Mouse (Mus musculus) cerebellum, postnatal 4 days (tissue): ENCODE measurements around the gene E130116L18Rik.
A peak's percentile ranks its signal among the peaks of the same experiment; 100 is the strongest.
"Not testable (repeated sequence)": the region's sequence is repeated elsewhere in the genome, so short reads cannot be mapped to it uniquely, and the experiment has no call there.

Experiments used
- DNase-seq, 2 experiments: peaks; one replicate each; pipeline ENCODE4 v3.0.0; 2022; ENCODE audit warnings: low spot score in 2 of 2, mixed read lengths in 1 of 2

Gene E130116L18Rik

DNA sequence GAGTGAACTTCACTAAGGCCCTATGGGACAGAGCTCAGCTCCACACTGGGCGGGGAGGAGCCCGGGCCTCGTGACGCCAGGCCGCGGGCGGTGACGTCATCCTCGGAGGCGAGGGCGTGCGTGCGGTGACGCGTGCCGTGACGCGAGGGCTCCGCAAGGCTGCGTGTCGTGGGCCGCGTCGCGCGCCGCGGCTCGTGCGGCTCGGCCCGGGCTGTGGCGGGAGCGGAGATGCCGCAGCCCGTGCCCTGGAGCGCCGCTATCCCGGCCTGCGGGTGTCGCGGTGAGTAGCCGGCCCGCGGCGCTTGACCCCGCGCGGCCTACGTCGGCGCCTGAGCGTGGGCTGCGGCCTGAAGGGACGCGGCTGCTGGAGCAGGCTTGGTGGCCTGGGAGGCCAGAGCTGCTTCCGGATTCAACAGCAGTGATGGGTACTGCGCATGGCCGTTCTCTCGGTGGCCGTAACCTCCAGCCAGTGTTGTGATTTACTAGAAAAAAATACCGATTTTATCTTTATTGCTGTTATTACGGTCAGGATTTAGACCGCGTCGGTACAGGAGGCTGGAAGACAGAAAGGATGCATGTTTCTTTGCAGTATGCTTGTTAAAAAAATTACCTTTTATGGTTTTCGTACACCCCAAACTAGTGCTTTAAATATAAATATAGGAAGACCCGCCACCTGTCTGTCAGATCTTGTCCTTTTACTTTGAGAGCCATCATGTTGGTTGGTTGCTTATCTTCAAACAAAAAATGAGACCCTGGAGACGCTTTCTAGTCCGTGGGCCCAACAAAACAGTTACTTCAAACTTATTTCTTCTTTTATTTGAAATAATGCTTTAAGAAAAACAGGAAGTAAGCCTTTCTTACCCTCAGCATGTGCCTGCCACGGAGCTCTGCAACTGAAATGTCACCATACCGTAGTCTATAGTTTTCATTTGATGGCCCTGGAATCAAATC lies at the start of gene E130116L18Rik:
TSS of gene E130116L18Rik (minus strand) at position 402 of the 951 bp plus-strand sequence.
- peak; percentile 72 to 92 for DNase-seq

- no peak for DNase-seq
Observed at GRCm38 (mm10) chr5:25268258-25268888, 45.4 kb upstream of the E130116L18Rik start.

DNA sequence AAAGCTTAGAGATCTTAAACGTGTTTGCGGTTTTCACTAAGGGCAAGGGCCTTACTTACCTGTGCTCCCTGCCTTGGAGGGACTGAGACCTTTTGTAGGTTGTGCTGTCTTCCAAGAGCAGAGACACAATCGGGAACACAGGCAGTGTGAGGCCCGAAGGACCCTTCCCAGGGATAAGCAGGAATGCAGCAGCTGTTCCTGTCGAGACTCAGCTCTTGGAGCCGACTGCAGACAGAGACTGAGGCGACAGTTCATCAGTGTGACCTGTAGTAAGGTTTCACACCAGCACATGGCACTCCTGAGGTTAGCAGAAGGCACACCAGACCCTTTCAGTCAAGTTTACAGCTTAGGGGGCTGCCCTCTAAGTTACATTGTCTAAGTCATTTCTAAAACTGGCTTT lies 39.3 kb upstream of the E130116L18Rik start:
- no peak for DNase-seq

GRCm38 (mm10) chr5:25261452-25261851 lies 38.5 kb upstream of the E130116L18Rik start:
- no peak for DNase-seq

GRCm38 (mm10) chr5:25256686-25257085 lies 33.7 kb upstream of the E130116L18Rik start:
- no peak for DNase-seq

- no peak for DNase-seq
Observed at GRCm38 (mm10) chr5:25254491-25254890, 31.5 kb upstream of the E130116L18Rik start.

- no peak for DNase-seq
Observed at GRCm38 (mm10) chr5:25252825-25253544, 30.0 kb upstream of the E130116L18Rik start.

- DNase-seq, result no peak
Observed at GRCm38 (mm10) chr5:25252423-25252822, 29.5 kb upstream of the E130116L18Rik start.

DNA sequence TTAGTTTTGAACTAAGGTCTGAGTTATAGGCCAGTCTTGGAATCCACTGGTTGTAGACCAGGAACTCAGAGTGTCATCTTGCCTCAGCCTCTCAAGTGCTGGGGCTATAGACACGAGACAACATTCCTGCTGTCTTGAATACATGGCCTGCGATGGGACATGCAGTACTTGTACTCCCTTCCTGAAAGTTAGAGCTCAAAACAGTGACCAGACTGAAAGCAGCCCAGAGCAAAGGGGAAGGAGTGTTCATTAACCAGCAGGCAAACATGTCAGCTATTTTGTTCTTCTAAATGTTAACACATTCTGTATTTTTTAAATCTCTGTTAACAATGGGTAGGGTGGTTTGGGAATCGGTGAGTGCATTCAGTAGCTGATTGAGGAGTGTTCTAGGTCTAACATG lies 24.1 kb upstream of the E130116L18Rik start:
- no peak for DNase-seq

- no peak for DNase-seq
Observed at GRCm38 (mm10) chr5:25246473-25246865, 23.5 kb upstream of the E130116L18Rik start.

DNA sequence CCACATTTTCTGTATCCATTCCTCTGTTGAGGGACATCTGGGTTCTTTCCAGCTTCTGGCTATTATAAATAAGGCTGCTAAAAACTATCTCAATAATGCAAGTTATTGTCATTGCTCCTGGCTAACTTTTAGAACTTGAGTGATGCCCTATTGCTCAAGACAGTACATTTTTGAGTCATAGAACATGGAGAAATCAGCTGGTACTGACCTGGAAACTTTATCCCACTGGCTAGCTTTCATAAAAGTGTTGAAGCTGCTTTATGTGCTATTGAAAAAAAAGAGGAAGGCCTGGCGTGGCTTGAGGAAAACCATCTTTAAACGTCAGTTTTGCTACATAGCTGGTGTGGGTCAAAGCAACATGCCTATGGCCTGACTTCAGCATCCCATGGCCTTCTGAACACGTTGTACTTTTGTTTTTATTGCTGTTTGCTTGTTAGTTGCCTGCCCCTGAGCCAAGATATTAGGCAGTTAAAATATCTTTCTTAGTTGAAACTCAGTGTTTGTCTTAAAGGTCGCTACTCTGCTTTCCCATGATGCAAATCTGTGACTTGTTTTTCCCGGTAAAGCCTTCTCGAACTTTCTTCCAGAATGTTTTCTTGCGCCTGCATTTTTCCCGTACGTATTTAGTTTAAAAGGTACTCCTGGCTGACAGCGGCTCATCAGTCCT lies 23.0 kb upstream of the E130116L18Rik start:
- no peak for DNase-seq

- no peak for DNase-seq
Observed at GRCm38 (mm10) chr5:25243101-25243500, 20.1 kb upstream of the E130116L18Rik start.

- not testable (repeated sequence) for DNase-seq
Observed at GRCm38 (mm10) chr5:25224377-25224776, 1.4 kb upstream of the E130116L18Rik start.

GRCm38 (mm10) chr5:25221604-25222003 lies 1.3 kb downstream of the E130116L18Rik start, which contains the start of gene Galnt11:
Gene Galnt11, plus strand, starts transcription at chr5:25221904.
- no peak for DNase-seq

DNA sequence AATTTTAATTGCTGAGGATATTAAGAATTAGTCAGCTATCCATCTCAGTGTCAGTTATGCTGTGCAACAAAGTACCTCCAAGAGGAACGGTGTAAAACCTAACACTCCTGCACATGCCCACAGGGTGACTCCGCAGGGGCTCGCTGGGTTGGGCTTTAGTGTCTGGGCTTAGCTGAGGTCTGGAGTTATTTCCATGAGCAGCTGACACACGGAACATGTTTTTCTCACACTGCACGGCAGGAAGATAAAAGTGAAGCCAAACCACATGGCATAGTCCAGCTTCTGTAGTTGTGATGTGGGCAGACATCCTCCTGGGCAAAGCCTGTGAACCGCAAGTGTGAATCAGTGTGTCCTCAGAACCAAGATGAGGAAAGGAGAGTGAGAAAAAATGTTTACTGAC lies 7.9 kb downstream of the E130116L18Rik start:
- DNase-seq, result no peak

GRCm38 (mm10) chr5:25213216-25213615 lies 9.7 kb downstream of the E130116L18Rik start:
- not testable (repeated sequence) for DNase-seq

GRCm38 (mm10) chr5:25211872-25212271 lies 11.1 kb downstream of the E130116L18Rik start:
- no peak for DNase-seq

- no peak for DNase-seq
Observed at GRCm38 (mm10) chr5:25190521-25190920, 32.4 kb downstream of the E130116L18Rik start.

DNA sequence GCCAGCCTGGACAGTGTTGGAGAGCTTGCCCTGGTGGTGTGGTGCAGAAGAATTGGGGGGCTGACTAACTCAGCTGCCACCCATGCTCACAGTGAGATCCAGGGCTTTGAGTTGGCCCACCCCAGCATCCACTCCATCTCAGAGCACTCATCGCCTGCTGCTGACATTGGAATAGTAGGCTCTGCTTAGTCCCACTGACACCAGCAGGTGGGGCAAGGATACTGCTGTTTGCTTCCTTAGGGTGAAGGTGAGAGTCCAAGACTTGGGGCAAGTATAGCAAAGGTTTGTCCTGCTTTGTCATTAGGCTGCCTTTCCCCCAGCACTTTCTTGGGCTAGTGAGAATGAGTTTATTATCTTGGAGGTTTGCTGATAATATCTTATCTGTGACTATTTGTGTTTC lies 34.2 kb downstream of the E130116L18Rik start:
- no peak for DNase-seq

- DNase-seq, result no peak
Observed at GRCm38 (mm10) chr5:25187727-25188126, 35.2 kb downstream of the E130116L18Rik start.

GRCm38 (mm10) chr5:25184594-25184993 lies 38.4 kb downstream of the E130116L18Rik start:
- DNase-seq, result no peak
